Mouse (Mus musculus) limb, embryonic 10.5 days (tissue): ENCODE measurements around the gene Cel. TPM values are rescaled to one million over a fixed set of nuclear protein-coding genes. Genes with fewer than 3 reads are reported as not detected.
"Not testable (repeated sequence)": the region's sequence is repeated elsewhere in the genome, so short reads cannot be mapped to it uniquely, and the experiment has no call there.

Experiments used
- DNase-seq: peaks from one replicate; pipeline ENCODE4 v3.0.0-alpha.2; 2017; ENCODE audit warnings: low spot score
- H3K27ac ChIP-seq: fragments of 300-500 bp; sonication (generic); 2 replicates; pipeline ENCODE4 v1.5.1; 2016; ENCODE audit warnings: mild to moderate bottlenecking
- H3K27me3 ChIP-seq: fragments of 300-500 bp; sonication (generic); 2 replicates; pipeline ENCODE4 v1.6.1; 2016; ENCODE audit warnings: low read depth, mild to moderate bottlenecking; ENCODE audit not compliant: poor library complexity, severe bottlenecking
- H3K36me3 ChIP-seq: fragments of 300-500 bp; sonication (generic); 2 replicates; pipeline ENCODE4 v1.6.1; 2016; ENCODE audit warnings: mild to moderate bottlenecking, moderate library complexity
- H3K4me1 ChIP-seq: fragments of 300-500 bp; sonication (generic); 2 replicates; pipeline ENCODE4 v1.6.1; 2016
- H3K4me3 ChIP-seq: fragments of 300-500 bp; sonication (generic); 2 replicates; pipeline ENCODE4 v1.5.1; 2016; ENCODE audit warnings: mild to moderate bottlenecking, moderate library complexity
- H3K9me3 ChIP-seq: fragments of 300-500 bp; sonication (generic); replicated peaks from 2 replicates; pipeline ENCODE4 v1.6.1; 2016; ENCODE audit warnings: mild to moderate bottlenecking
- WGBS: fragments of 180-500 bp; shearing (Covaris S2); methylation state at CpG from one replicate; pipeline ENCODE4 v1.1.7; 2016; 5-methylcytosine and 5-hydroxymethylcytosine counted together
- microRNA-seq: library from miRNA; unstranded; fragments of <30 nt; microRNA quantifications from one replicate; pipeline ENCODE4, GENCODE M21; 2017
- polyA plus RNA-seq: library from polyadenylated mRNA; unstranded; fragments of >200 nt; fragmentation: Nextera tagmentation; extraction: Ambion mirVana; gene quantifications from 2 replicates; pipeline ENCODE4 v1.2.1, GENCODE M21; 2016

Cel gene
- polyA plus RNA-seq, 1 experiment from 2014 or later = not detected

DNA sequence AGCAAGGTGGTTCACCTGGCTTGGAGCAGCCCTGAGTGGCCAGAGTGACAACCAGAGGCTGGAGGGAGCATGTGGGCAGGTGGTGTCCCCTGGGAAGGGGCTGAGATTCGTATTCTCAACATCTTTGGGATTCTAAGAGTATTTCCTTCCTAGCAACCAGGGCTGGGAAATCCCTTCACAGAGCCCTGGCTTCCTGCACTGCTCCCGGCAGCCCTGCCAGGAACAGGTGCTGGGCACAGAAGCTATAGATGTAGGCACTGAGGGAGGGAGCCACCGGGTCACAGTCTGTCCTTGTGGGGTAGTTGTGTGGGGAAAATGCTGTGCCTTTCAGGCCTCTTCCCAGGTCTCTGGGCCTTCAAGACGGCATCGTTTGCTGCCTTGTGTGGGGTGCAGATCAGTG lies 42.6 kb downstream of the Cel start:
- no peak overlapping the region for H3K4me3 ChIP-seq
- no peak overlapping the region for H3K27ac ChIP-seq
- no peaks in the 10 kb centered on the region for H3K9me3 ChIP-seq
- no peaks in the 10 kb centered on the region for H3K27me3 ChIP-seq
- peaks cover 36% of the 10 kb centered on the region for H3K36me3 ChIP-seq
- no peak for DNase-seq
- peaks cover 70% of the 10 kb centered on the region for H3K4me1 ChIP-seq
- WGBS = 77% methylated on average over 5 of the region's 5 CpGs

DNA sequence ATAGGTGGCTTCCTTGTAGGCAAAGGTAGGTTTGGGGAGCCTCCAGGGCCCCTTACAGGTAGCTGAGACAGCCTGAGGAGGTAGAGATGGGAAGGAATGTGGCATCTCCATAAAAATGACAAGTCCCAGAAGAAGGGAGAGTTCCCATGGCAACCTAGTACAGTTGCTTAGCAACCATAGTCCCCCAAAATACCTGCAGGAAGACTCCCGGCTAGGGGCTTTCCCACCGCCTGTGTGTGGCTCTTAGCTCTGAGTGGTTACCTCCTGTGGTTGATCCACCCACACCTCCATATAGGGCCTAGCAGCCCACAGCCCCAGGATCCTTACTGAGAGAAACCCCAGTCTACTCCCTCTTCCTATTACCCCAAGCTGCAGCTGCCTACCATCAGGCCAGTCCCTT lies 45.0 kb downstream of the Cel start:
- Histone ChIP-seq H3K4me3 (no peak overlapping the region), H3K27ac (no peak overlapping the region), H3K27me3 (no peaks in the 10 kb centered on the region), H3K36me3 (peaks cover 39% of the 10 kb centered on the region), H3K4me1 (peaks cover 73% of the 10 kb centered on the region), H3K9me3 (no peaks in the 10 kb centered on the region)
- no peak for DNase-seq
- WGBS = 36% methylated on average over 2 of the region's 2 CpGs

DNA sequence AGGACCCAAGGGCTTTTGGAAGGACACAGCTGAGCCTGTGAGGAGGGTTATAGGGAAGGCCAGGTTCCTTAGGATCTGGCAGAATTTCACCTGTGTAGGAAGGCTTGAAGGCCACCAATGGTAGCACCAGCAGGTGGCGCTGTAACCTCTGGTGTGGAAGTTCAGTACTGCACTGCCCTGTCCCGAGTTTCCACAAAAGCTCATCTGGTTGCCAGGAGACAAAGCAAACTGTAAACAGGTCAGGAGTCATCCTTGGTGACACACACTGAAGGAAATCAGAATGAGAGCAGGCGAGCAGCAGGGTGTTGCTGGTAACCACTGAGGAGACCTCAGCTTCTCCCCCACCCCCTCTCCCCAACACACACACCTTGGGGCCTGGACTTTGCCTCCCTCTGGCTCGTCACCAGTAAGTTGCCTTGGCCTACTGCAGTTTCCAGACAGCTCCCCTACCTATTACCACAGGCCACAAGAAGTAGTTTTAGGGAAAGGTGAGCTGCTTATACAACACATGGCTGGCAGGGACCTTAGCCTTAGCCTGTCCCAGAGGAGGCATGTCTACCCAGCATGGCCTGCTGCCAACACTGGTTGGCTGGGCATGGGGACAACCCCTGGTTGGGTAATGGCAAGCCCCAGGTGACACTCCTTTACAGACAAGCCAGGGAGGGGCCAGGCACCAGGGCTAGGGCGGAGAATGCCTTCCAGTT lies 45.8 kb downstream of the Cel start:
- H3K27ac ChIP-seq = no peak overlapping the region
- H3K4me3 ChIP-seq = no peak overlapping the region
- peaks cover 79% of the 10 kb centered on the region for H3K4me1 ChIP-seq
- peak; percentile 86 for DNase-seq
- peaks cover 35% of the 10 kb centered on the region for H3K36me3 ChIP-seq
- 47% methylated on average over 5 of the region's 5 CpGs for WGBS
- H3K9me3 ChIP-seq = no peaks in the 10 kb centered on the region
- 0 out of 2 replicates have a peak, but pooled peaks cover 2% of the 10 kb centered on the region for H3K27me3 ChIP-seq

DNA sequence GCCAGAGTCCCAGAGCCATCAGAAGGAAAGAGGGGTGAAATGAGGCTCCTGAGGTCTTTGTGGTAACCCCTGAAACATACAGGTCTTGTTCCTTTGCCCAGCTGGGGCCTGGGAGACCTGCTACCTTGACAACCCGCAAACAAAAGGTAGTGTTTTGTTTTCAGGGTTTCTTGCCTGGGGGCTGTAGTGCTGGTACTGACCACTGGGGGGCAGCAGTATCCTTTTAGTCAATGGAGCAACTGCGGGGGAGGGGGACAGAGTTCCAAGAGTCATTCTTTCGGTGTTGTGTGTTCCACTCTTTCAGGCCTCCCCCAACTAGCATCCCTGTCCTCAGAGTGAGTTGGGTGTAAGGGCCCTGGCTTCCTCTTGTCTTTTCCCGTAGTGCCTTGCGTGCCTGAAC lies 48.7 kb downstream of the Cel start:
- DNase-seq = peak; percentile 92
- peaks cover 58% of the 10 kb centered on the region for H3K4me1 ChIP-seq
- H3K4me3 ChIP-seq = peak overlapping the region; percentile 81
- 27% methylated on average over 5 of the region's 5 CpGs for WGBS
- H3K27ac ChIP-seq = peak overlapping the region; percentile 91
- peaks cover 19% of the 10 kb centered on the region for H3K27me3 ChIP-seq
- peaks cover 26% of the 10 kb centered on the region for H3K36me3 ChIP-seq
- H3K9me3 ChIP-seq = no peaks in the 10 kb centered on the region

DNA sequence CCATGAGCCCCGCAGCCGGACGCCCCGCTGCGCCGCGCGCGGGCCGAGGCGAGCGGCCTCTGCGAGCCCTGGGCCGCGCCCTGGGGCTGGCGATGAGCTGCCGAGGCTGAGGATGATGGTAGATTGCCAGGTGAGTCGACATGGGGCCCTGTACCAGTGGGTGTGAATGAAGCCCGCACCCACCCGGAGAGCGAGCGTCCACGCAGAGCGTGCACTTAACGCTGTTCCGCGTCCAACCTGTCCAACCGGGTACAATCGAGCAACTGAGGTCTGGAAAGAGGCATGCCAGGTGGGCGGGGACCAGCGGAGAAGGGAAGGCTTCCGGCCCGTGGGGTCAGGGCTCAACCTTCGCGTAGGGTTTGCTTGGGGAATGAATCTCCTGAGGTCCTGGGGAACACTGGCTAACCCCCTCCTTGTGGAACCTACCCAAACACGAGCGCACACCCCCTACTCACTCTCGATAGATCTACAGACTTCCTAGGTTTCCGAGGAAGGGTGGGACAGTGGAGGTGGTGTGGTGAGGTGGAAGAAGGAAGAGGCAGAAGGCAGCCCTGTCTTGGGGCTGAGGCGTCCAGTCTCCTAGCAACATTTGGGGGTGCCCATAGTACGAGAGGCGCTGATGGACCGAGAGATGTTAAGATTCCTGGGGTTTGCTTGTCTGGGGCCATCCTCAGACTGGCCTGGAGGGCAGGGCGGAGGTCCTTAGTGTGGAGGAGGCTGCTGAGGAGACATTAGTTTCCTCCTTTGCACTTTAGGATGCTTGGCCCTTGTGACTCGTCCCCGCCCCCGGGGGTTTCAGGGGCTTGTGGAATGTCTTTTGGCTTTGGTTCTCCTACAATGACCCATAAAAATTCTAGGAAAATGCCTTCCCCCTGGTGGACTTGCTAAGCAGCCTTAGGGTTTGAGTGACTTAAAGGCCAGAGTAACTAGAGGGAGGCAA lies 49.5 kb downstream of the Cel start:
- Histone ChIP-seq H3K36me3 (peaks cover 23% of the 10 kb centered on the region), H3K9me3 (no peaks in the 10 kb centered on the region), H3K27me3 (peaks cover 19% of the 10 kb centered on the region), H3K4me1 (peaks cover 53% of the 10 kb centered on the region), H3K27ac (peak overlapping the region; percentile 91), H3K4me3 (peak overlapping the region; percentile 81)
- peak; percentile 73 for DNase-seq
- 8% methylated on average over 47 of the region's 47 CpGs for WGBS

DNA sequence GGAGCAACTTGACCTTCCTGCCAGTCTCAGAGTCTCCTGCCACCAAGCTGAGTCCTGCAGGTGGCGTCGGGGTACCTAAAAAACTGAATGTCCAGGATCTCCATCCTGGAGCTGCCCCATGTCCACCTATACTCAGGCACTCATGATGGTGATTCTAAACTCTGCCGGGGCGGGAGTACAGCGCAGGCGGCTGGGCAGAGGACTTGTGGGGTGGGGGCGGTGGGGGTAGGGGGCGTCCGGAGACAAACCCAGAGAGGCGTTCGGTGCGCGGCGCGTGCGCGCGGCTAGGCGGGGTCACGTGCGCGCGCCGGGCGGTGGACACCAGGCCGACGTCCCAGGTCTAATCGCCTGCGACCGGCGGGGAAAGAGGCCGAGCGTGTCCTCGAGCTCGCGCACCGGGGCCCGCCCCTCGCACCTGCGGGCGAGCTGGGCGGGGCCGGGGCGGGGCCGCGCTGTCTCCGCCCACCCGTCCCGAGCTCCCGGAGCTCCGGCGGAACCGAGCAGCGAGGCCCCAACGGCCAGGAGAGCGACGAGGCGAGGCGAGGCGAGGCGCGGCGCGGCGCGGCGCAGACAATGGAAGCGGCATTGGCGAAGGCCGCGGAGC lies 50.3 kb downstream of the Cel start, which contains the start of gene Ralgds:
Gene Ralgds, plus strand, starts transcription at position 328 of the 604 bp plus-strand sequence.
- Histone ChIP-seq H3K27me3 (peaks cover 19% of the 10 kb centered on the region), H3K36me3 (peaks cover 23% of the 10 kb centered on the region), H3K9me3 (no peaks in the 10 kb centered on the region), H3K27ac (peak within 1 kb of the TSS; percentile 91), H3K4me1 (peaks cover 45% of the 10 kb centered on the region), H3K4me3 (peak within 1 kb of the TSS; percentile 81)
- under 1% methylated on average over 65 of the region's 71 CpGs for WGBS
- DNase-seq = peak; percentile 85

DNA sequence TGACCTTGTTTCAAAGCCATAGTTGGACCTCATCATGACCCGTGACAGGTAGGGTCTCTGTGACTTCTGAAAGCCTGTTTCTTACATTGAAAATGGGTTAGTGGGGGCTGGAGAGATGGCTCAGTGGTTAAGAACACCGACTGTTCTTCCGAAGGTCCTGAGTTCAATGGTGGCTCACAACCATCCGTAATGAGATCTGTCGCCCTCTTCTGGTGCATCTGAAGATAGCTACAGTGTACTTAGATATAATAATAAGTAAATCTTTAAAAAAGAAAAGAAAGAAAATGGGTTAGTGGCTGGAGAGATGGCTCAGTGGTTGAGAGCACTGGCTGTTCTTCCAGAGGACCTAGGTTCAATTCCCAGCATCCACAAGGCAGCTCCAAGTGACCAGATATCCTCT lies 51.6 kb downstream of the Cel start:
- Histone ChIP-seq H3K36me3 (peaks cover 12% of the 10 kb centered on the region), H3K4me1 (peaks cover 37% of the 10 kb centered on the region), H3K27me3 (peaks cover 19% of the 10 kb centered on the region)
- not testable (repeated sequence) for DNase-seq, H3K9me3 ChIP-seq, H3K4me3 ChIP-seq, H3K27ac ChIP-seq
- WGBS = 50% methylated on average over 5 of the region's 5 CpGs

DNA sequence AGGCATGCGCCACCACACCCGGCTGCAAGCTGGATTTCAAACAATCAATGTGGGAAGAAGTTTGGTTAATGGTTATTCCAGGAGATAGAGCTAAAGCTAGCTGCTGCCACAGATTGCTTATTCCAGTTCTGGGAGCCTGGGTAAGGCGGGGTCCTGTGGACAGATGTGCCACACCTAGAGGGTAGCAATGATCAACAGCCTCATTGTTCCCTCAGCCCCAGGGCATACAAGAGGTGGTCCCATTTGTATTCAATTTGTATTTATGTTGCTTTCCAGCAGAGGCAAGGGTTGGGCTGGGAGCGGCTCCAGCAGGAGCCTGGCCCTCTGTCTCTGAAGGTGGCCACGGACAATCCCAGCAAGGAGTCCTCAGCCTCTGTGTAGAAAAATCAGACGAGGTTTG lies 56.9 kb downstream of the Cel start:
- Histone ChIP-seq H3K4me1 (no peaks in the 10 kb centered on the region), H3K27me3 (peaks cover 8% of the 10 kb centered on the region; the same call in 1 of the 2 replicates), H3K36me3 (no peaks in the 10 kb centered on the region), H3K27ac (no peak overlapping the region), H3K9me3 (no peaks in the 10 kb centered on the region), H3K4me3 (no peak overlapping the region)
- WGBS = 87% methylated on average over 6 of the region's 6 CpGs
- no peak for DNase-seq

DNA sequence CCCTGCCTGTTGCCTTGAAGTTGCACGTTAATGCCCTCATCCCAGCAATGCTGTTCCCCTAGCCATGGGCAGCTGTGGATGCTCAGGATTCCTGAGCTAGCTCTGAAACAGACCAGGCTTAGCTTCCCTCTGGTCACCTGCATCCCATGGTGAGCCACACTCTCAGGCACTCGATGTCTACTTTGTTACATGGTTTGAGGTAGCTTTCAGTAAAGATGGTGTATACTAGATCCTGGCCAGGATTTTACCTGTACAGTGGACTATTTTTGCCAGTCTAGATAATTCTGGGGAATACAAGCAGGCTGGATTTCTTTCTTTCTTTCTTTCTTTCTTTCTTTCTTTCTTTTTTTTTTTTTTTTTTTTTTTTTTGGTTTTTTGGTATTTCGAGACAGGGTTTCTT lies 57.4 kb downstream of the Cel start, which contains the start of gene Gm10134:
Gene Gm10134, plus strand, starts transcription at position 301 of the 400 bp plus-strand sequence.
- no peaks in the 10 kb centered on the region for H3K9me3 ChIP-seq
- 74% methylated on average over 3 of the region's 3 CpGs for WGBS

More for the DNA sequence above, 57.4 kb downstream of the Cel start, which contains the start of gene Gm10134:
- H3K36me3 ChIP-seq = no peaks in the 10 kb centered on the region
- no peak within 1 kb of the TSS for H3K27ac ChIP-seq
- no peaks in the 10 kb centered on the region for H3K4me1 ChIP-seq
- no peak for DNase-seq
- no peak within 1 kb of the TSS for H3K4me3 ChIP-seq
- peaks cover 3% of the 10 kb centered on the region; the same call in 1 of the 2 replicates for H3K27me3 ChIP-seq

Small RNAs within 50 kb of the gene (microRNA-seq; reads per million reads assigned to microRNA genes)
- gene Gm22824 = not detected

Other genes with a start within 250 kb of the Cel start
- gene Ppp1r26, start 116.6 kb downstream of the Cel start, polyA plus RNA-seq = 4.2 and 6.3 TPM in 2 replicates
- gene 1700007K13Rik, start 97.1 kb downstream of the Cel start, polyA plus RNA-seq = 0.25 and 0.61 TPM in 2 replicates
- gene Mrps2, start 95.3 kb downstream of the Cel start, polyA plus RNA-seq = 70.3 and 75.9 TPM in 2 replicates
- not detected in 2 replicates for gene Gbgt1, start 66.5 kb downstream of the Cel start, polyA plus RNA-seq
- gene Gm10134, start 57.3 kb downstream of the Cel start, polyA plus RNA-seq = not detected in 2 replicates
- 46.7 and 58.9 TPM in 2 replicates for gene Ralgds, start 50.3 kb downstream of the Cel start, polyA plus RNA-seq
- 69.9 and 71.6 TPM in 2 replicates for gene Gtf3c5, start 20.3 kb upstream of the Cel start, polyA plus RNA-seq
- gene Gfi1b, start 58.6 kb upstream of the Cel start, polyA plus RNA-seq = 3.5 and 4.2 TPM in 2 replicates
- gene Tsc1, start 77.8 kb upstream of the Cel start, polyA plus RNA-seq = 24.2 and 26.9 TPM in 2 replicates
- 2.5 and 2.8 TPM in 2 replicates for gene Spaca9, start 136.3 kb upstream of the Cel start, polyA plus RNA-seq
- 0.41 and 0.58 TPM in 2 replicates for gene Ak8, start 136.8 kb upstream of the Cel start, polyA plus RNA-seq